Mouse (Mus musculus): Measurements from ENCODE around the gene Nfyc.

- TF ChIP-seq CTCF (IDR thresholded peaks at IDR 0.05; ENCODE audit: low read depth) (no peak), EP300 (IDR thresholded peaks at IDR 0.05; ENCODE audit: low read depth) (no peak)
These were observed 38.5 kb downstream of the Nfyc start for GRCm38 (mm10) chr4:120792918-120793317.

All from heart, postnatal 0 days (tissue).